Mouse (Mus musculus) forebrain, embryonic 12.5 days (tissue): ENCODE data around the gene Pxmp2. TPM values are rescaled to one million over a fixed set of nuclear protein-coding genes. Genes with fewer than 3 reads are reported as not detected.

Experiments used
- ATAC-seq: fragments of 200-750 bp; cut with Nextera tagmentation; 2 replicates; pipeline ENCODE4 v1.8.0; 2017; ENCODE audit warnings: moderate TSS enrichment; ENCODE audit not compliant: low FRiP score
- H3K27ac ChIP-seq: fragments of 300-500 bp; sonication (generic); 2 replicates; pipeline ENCODE4 v1.5.1; 2016; ENCODE audit warnings: mild to moderate bottlenecking
- H3K27me3 ChIP-seq: fragments of 300-500 bp; sonication (generic); 2 replicates; pipeline ENCODE4 v1.6.1; 2016; ENCODE audit warnings: mild to moderate bottlenecking
- H3K36me3 ChIP-seq: fragments of 300-500 bp; sonication (generic); replicated peaks from 2 replicates; pipeline ENCODE4 v1.6.1; 2016; ENCODE audit warnings: mild to moderate bottlenecking
- H3K4me1 ChIP-seq: fragments of 300-500 bp; sonication (generic); 2 replicates; pipeline ENCODE4 v1.6.1; 2016
- H3K4me2 ChIP-seq: fragments of 300-500 bp; sonication (generic); 2 replicates; pipeline ENCODE4 v1.6.1; 2016; ENCODE audit warnings: mild to moderate bottlenecking, moderate library complexity
- H3K4me3 ChIP-seq: fragments of 300-500 bp; sonication (generic); replicated peaks from 2 replicates; pipeline ENCODE4 v1.5.1; 2016; ENCODE audit warnings: mild to moderate bottlenecking
- H3K9ac ChIP-seq: fragments of 300-500 bp; sonication (generic); 2 replicates; pipeline ENCODE4 v1.6.1; 2016; ENCODE audit warnings: mild to moderate bottlenecking
- H3K9me3 ChIP-seq: fragments of 300-500 bp; sonication (generic); 2 replicates; pipeline ENCODE4 v1.6.1; 2016
- WGBS: fragments of 180-500 bp; shearing (Covaris S2); methylation state at CpG from one replicate; pipeline ENCODE4 v1.1.7; 2016; 5-methylcytosine and 5-hydroxymethylcytosine counted together
- polyA plus RNA-seq: library from polyadenylated mRNA; unstranded; fragments of >200 nt; fragmentation: Nextera tagmentation; extraction: Ambion mirVana; gene quantifications from 2 replicates; pipeline ENCODE4 v1.2.1, GENCODE M21; 2016

Pxmp2 gene
- polyA plus RNA-seq, 1 experiment from 2014 or later, result 10.4 TPM

- Histone ChIP-seq H3K4me2 (no peak overlapping the region), H3K9me3 (no peaks in the 10 kb centered on the region), H3K27me3 (no peaks in the 10 kb centered on the region), H3K27ac (no peak overlapping the region), H3K9ac (no peak overlapping the region), H3K4me1 (peaks cover 3% of the 10 kb centered on the region), H3K4me3 (no peak overlapping the region), H3K36me3 (peaks cover 37% of the 10 kb centered on the region)
- 88% methylated on average over 3 of the region's 3 CpGs for WGBS
- no peak for ATAC-seq
These were observed 60.9 kb downstream of the Pxmp2 start for GRCm38 (mm10) chr5:110225056-110225455.

Other genes with a start within 250 kb of the Pxmp2 start
- 5.9 and 8.4 TPM in 2 replicates for gene Gm17655, start 213.7 kb downstream of the Pxmp2 start, polyA plus RNA-seq
- 1.4 and 2.1 TPM in 2 replicates for gene Gm35315, start 191.8 kb downstream of the Pxmp2 start, polyA plus RNA-seq
- gene Plcxd1, start 186.2 kb downstream of the Pxmp2 start, polyA plus RNA-seq, result 1.1 and 1.2 TPM in 2 replicates
- gene Gtpbp6, start 178.0 kb downstream of the Pxmp2 start, polyA plus RNA-seq, result 39.3 and 44.4 TPM in 2 replicates
- 12.4 and 13.0 TPM in 2 replicates for gene Zfp605, start 176.1 kb downstream of the Pxmp2 start, polyA plus RNA-seq
- gene Chfr, start 150.3 kb downstream of the Pxmp2 start, polyA plus RNA-seq, result 79.2 and 81.8 TPM in 2 replicates
- 23.0 and 24.6 TPM in 2 replicates for gene Golga3, start 109.5 kb downstream of the Pxmp2 start, polyA plus RNA-seq
- 37.3 and 39.0 TPM in 2 replicates for gene Ankle2, start 55.2 kb downstream of the Pxmp2 start, polyA plus RNA-seq
- gene Pgam5, start 16.3 kb downstream of the Pxmp2 start, polyA plus RNA-seq, result 87.3 and 88.7 TPM in 2 replicates
- 45.4 and 46.1 TPM in 2 replicates for gene Pole, start 120 bp upstream of the Pxmp2 start, polyA plus RNA-seq
- gene P2rx2, start 57.0 kb upstream of the Pxmp2 start, polyA plus RNA-seq, result 1.8 and 1.9 TPM in 2 replicates
- not detected in 2 replicates for gene Lrcol1, start 58.5 kb upstream of the Pxmp2 start, polyA plus RNA-seq
- gene Fbrsl1, start 162.3 kb upstream of the Pxmp2 start, polyA plus RNA-seq, result 39.5 and 39.8 TPM in 2 replicates